Mouse (Mus musculus) embryo, embryonic 10.5 days (tissue): ENCODE results near the gene Ndc1.
"Not testable (repeated sequence)": the region's sequence is repeated elsewhere in the genome, so short reads cannot be mapped to it uniquely, and the experiment has no call there.

Experiments
- DNase-seq: peaks from one replicate; pipeline ENCODE4 v3.0.0-alpha.2; 2015; ENCODE audit warnings: low spot score

Ndc1 gene

DNA sequence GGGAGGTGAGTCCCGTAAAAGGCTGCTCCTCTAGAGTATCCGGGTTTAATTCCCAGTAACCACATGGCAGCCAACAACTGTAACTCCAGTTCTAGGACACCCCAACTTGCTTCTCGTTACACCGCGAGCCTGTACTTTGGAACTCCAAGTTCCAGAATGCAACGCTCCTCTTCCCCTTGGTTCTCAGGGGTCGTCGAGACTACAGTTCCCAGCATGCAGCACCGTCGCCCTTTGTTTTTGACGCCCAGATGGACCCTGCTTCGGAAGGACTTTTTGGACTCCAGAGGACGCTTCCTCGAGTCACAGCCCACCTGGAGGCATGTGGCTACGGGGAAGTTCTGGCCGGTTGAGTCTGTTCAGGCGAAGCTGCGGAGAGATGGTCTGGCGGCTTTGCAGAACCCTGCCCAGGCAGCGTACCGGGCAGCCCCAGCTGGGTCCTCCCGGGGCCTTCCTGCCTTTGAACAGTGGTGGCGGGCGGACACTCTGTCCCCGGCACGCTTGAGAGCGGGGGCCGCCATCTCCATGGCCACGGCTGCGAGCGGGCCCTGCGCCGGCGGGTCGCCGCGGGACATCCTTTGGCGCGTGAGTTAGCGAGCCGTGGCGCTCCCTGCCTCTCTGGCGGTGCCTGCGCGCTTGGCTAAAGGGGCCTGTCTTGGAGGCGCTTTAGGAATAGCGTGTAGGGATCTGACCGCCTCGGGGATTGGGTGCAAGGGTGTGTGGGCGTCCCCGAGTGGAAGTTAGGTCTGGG is at the start of gene Ndc1:
TSS of gene Ndc1 (plus strand) at position 218 of the 748 bp plus-strand sequence.
- DNase-seq, result peak; percentile 95

DNA sequence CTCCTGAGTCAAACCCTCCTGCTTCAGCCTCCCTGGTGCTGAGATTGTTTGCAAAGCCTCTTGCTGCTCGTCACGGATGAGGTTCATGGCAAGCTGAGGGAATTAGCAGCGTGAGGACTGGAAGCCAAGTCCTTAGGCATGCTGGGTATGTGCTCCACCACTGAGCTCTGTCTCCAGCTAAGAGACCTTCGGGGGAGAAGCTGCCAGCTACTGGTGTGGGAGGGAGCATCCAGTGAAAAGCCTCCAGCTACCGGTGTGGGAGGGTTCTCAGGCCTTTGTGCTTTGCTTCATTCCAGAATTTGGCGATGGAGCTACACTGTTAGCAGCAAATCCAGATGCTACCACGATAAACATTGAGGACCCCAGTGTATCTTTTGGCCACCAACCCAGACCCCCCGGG is 48.9 kb upstream of the Ndc1 start:
- DNase-seq, result no peak

DNA sequence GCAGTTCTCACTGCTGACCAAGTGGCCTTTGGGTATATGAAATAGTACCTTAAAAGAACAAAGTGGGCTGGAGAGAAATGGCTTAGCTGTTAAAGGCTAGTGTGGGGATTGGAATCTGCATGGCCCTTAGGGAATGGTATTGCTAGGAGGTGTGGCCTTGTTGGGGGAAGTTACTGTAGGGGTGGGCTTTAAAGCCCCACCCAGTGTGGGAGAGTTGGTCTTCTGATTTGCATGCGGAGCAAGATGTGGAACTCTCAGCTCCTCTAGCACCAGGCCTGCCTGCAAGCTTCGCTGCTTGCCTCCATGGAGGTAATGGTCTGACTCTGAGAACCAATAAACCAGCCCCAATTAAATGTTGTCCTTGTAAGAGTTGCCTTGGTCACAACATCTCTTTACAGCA is 46.5 kb upstream of the Ndc1 start:
- DNase-seq, result no peak

DNA sequence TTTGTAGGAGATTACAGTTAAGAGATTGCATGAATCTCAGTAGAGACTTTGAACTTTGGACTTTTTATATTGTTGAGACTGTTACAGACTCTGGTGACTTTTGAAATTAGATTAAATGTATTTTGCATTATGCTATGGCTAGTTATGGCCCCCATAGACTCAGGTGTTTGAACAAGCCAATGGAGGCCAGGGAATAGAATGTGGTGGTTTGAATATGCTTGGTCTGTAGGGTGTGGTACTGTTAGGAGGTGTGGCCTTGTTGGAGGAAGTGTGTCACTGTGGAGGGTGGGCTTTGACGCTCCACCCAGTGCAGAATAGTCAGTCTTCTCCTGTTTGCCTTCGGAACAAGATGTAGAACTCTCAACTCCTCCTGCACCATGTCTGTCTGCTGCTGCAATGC is 44.5 kb upstream of the Ndc1 start:
- no peak for DNase-seq

DNA sequence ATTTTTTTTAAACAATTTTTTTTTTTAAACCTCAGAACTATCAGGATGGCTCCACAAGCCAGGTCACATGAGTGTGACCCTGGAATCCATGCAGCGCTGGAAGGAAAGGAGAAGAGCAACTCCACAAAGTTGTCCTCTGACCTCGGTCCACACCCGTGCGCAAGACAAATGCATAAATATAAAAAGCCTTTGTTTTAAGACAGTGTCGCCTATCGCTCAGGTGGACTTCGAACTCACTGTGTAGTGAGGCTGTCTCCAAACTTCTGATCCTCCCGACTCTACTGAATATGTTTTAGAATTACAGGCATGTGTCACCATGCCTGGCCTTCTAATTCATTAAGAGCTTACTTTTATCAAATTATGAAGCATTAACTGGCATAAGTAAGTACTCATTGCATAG is 39.1 kb upstream of the Ndc1 start:
- DNase-seq, result no peak

DNA sequence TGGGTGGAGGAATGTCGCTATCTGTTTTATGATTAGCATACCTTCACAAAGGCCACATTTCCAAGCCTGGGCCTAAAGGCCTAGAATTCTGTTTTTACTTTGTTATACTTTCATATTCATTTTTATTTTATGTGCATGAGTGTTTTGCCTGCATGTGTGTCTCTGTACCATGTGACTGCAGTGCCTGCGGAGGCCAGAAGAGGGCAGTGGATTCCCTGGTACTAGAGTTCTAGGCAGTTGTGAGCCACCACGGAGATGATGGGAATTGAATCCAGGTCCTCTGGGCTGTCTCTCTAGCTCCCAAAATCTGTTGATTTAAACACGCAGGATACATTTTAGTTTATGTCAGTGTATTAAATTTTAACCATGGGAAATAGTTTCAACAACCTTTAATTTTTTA is 34.1 kb upstream of the Ndc1 start:
- no peak for DNase-seq

DNA sequence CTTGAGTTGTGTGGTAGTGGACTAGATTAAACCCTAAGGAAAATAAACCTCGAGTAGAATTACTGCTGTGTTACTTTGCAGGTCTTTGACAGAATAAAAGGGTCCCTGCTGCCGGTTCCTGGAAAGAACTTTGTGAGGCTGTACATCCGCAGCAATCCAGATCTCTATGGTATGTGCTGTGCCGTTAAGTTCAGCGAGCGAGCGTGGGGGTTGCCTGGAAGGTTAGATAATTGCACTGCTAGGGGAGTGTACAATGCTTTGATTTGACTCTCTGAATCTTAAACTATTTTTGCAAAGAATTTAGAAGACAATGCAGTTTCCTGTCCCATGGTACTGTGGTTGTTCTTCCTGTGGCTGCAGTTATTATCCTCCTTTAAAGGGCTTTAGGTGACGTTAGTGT is 31.2 kb upstream of the Ndc1 start:
- no peak for DNase-seq

DNA sequence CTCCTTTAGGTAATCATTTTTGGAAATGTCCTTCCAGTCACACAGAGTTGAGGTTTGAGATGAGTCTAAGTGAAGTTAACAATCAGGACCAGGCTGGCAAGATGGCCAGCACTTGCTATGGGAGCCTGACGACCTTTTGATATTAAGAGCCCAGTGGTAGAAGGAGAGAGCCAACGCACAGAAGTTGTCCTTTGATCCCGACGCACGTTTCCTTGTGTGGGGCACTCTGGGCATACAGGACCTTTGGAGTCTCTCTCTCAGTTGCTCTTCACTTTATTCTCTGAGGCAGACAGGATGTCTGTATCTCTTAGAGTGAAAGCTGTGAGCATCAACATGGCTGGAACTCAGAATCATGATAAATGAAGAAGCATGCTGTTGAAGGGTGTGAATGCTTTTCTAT is 30.1 kb upstream of the Ndc1 start:
- DNase-seq, result no peak

DNA sequence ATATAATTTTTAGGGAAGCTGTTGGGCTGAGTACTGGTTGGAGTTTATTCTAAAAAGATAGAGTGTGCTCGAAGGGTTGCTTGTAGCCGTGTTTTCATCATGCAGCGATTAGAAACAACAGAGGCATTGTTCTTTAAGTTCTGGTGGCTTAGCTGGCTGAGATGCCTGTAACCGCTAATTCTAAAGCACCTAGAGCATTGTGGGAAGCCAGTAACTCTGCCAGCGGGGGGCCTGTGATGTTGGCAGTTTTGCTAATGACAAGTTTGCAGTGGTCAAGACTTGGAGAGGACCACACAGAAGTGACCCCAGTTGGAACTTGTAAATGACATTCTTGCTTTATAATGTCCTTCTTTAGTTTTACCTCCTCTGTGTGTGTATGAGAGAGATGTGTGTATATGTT is 26.2 kb upstream of the Ndc1 start:
- DNase-seq, result peak; percentile 22

DNA sequence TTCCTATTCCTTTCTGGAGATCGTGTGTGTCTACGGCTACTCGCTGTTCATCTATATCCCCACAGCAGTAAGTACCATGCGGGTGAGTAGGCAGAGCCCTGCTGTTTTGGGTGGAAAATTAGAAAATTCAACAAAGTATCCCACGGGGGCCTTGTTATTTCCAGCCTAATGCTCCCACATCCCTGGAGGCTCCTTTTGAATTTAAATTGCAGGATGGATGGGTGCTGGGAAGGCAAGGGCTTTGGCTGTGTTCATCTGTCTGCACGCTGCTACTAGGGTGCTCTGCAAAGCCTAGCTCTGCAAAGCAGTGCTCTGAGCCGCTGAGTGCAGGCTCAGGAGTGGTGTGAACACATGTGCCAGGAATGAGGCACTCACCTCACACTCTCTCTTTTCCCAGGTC is 23.0 kb upstream of the Ndc1 start:
- no peak for DNase-seq

DNA sequence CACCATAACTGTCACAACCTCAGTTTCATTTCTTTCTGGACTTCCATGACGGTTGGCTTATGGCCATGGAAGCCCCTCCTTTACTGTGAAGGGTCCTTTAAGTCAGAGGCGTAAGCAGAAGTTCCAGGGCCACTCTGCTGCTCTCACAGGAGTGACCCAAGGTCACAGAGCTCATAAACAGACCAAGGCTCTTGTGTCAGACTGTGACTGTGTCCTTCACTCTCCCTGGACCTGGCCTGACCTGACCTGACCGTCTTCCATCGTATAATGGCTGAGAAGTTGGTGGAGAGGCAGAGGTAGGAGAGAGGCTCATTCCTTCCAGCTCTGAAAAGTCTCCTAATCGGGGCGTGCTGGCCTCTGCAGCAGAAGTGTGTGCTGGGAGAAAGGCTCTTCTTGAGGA is 20.4 kb upstream of the Ndc1 start:
- DNase-seq, result no peak

DNA sequence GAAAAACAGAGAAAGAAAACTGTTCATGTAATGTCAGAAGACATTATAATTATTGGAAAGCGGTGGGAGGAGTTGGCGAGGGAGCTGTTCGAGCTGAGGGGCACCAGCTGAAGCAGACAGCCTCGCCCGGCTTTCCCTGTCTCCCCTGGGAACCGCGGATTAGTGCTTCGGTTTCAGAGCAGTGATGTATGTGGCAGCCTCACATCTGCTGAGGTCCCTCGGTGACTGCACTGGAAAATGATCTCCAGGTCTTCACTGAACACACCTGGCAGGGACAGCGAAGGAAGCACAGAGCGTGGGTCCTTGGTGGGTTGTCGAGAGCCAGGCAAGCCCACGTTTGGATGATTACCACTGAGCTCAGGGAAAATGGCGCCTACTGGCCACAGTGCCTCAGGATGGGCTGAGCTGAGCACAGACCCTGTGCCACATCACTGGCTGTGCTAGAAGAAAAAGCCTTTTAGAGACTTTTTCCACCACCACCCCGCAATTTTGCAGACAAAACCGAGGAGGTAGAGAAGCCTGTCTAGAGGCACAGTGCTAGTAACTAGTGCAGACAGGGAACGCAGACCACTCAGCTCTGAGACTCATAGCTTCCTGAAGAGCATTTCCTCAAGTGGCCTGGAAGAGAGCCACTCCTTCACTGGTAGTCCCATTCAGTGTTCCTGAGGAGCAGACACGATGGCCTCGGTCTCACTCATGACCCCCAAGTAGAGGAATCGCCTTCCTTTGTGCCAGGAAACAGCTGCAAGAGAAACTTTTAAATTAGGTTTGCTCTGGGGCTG is 18.9 kb upstream of the Ndc1 start:
- peak; percentile 18 for DNase-seq

DNA sequence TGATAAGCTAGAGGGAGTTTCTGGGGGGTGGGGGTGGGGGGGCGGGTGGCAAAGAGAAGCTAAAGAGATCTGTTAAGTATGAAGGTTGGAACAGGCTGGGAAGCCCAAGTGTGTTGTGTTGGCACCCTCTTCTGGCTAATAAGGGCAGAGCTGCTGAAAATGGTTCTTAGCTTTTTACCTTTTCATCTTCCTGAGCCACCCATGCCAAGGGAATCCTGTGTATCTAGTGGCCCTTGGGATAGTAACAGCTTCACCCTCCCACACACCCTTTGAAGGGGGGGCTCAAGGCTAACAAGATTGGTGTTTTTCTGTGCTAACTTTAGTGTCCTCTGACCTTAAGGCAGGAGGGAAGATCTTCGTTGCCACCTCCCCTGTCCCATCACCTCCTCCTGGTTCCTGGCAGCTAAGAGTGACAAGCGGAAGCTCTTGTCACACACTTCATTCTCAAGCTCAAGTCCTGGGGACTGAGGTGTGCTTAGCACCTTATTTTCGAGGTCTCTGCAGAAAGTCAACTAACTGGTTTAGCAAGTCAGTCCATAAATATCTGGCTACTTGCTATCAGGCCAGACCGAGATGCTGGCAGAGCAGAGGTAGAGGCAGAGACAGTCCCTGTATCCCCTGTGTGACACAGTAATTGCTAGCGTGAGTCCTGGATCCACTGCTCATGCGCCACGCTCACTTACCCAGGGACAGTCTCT is 18.1 kb upstream of the Ndc1 start:
- DNase-seq, result peak; percentile 76

DNA sequence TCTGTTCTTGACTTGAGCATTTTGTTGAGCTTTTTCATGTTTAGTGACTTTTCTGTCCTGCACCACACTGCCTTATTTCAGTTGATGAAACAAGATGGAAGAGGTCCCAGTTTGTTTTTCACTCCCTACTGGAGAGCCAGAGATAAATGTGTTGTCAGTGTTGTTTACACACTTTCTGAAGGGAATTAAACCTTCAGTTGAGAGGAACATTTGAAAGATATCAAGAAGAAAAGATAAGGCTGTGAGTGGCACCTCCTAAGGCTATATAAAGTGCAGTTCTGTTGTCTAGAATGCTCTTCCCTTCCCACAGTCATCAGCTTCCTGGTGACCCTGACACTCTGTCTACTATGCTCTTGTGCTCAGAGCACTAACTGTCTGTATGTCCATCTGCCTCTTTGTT is 16.2 kb upstream of the Ndc1 start:
- no peak for DNase-seq

DNA sequence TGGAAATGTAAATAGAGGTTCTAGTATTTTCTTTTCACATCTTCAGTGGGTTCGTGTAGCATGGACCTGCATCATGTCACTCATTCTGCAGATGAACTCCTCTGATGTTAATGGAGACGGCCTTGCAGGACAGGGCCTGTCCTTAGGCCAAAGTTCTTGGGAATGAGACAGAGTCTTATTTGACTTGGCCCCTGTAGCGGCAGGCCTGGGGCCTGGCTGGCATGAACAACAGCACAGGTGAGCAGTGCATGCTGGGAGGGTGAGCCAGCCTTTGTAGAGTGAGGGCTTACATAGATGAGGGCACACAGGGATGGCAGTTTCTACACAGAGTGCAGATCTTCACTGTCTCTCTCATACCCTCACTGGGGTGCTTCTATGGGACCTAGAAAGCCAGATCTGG is 14.0 kb upstream of the Ndc1 start:
- no peak for DNase-seq

DNA sequence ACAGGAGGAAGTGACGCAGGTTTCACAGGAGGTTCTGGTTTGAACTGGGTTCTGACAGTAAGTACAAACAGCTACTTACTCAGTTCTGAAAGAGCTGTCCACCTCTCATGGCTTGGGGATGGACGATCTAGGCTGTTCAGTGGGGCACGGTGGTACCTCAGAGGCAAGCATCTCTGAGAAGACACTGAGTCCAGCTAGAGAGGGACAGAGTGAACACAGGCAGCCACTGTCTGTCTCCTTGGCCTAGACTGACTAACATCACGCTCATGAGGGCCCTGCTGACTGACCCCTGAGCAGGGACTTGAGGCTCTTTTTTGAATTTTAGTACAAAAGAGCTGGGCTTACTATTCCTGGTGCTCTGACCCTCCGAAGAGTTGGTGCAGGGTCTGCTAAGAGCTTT is 13.5 kb upstream of the Ndc1 start:
- no peak for DNase-seq

DNA sequence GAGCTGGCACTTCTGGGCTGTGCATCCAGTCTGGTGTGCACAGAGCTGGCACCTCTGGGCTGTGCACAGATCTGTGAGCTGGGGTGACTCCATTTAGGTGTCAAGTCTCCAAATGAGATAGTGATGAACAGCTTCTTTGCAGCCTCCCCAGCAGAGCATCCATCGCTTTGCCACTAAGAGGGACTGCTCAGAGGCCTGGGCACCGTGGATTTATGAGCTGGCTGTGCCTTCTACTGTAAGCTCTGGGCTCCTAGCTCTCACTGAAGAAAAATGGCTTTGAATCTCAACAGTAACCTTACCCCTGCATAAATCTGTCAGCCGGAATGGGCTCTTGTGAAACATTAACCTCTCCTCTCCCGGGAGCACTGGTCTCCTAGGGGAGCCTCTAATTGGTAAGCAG is 13.0 kb upstream of the Ndc1 start:
- DNase-seq, result peak; percentile 67

DNA sequence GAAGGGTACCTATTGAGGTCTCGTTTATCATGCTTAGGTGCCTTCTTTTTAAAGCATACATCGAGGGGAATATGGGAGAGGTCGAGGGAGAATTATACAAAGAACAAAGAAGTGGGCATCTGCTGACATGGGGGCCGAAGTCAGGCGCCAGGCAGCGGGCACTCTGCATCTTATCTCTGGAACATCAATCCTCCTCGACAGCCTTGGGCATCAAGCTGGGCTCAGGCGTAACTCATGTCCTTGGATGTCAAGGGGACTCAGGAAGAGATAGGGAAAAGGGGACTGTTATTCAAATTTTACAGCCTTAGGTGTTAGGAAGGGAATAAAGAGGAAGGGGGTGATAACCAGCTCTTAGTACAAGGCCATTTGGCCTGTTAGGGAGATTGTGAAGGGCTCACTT is 10.4 kb upstream of the Ndc1 start:
- DNase-seq, result not testable (repeated sequence)

DNA sequence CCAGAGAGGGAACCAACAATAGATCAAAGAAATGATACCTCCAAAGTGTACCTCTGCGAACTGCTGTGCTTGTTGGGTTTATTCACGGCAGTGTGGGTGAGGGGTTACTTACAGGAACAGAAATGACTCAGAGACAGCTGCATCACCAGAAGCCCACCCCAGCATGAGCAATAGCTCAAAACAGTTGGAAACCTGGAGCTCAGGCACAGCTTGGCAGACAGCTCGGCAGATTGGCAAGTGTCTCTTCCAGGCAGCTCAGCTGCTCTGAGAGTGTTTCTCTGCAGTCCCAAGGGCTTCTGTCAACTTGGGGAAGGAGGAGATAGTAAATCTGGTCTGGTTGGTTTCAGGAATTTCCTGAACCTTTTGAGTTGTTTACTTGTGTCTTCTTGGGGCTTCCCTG is 9.1 kb upstream of the Ndc1 start:
- DNase-seq, result no peak

DNA sequence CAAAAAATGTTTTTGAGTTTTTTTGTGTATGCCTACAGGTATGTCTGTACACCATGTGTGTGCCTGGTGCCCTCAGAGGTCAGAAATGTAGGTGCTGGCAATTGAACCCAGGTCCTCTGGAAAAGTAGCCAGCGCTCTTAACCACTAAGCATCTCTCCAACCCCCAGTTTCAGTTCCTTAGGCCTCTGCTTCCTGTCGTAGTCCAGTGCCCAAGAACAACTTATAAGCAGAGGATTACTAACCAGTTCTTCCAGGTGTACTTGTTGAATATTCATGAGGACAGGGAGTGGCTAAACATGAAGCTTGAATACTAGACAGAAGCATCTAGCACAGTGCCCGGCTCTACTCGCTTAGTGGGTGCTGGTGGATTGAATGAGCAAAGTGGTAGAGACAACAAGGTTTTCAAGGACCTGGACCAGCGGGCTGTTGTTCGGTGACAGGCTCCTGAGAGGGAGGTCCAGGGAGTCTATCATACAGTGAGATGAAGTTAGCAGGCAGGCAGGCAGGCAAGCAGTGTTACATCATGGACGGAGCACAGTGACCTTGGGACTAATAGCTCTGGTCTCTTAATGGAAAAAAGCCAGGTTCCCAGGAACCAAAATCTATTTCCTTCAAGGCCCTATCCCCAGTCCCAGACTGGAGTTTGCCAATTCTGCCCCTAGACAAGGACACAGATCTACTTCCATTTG is 7.0 kb upstream of the Ndc1 start:
- no peak for DNase-seq

DNA sequence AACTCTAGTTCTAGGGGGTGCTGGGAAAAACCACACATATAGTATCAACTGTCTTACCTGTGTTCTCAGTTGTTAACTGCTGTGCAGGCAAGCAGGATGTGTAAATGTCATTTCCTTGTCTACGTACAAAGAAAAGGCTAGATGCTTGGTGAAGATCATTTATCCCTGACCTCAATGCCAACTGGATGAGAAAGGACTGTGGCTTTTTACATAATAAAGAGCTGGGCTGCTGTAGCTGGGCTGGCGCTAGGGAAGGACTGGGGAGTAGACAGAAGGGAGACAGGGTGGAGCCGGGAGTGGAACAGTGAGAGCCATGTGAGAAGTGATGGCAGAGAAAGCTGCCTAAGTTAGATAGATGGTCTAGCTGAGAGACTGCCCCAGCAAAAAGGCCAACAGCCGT is 4.8 kb upstream of the Ndc1 start:
- no peak for DNase-seq

DNA sequence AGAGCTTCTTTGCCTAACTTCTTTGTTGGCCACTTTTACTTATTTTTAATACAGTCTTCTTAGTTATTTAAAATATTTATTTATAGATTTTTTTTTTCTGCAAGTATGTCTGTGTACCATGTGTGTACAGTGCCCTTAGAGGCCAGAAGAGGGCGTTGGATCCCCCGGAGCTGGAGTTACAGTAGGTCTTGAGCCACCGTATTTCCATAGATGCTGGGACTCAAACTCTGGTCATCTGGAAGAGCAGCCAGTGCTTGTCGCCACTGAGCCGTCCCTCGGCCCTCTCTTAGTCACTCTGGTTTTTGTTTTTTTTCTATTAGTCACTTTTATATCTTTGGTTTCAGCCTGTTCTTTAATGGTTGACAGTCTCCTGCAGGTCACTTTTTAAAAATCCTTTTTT is 4.0 kb upstream of the Ndc1 start:
- DNase-seq, result no peak

DNA sequence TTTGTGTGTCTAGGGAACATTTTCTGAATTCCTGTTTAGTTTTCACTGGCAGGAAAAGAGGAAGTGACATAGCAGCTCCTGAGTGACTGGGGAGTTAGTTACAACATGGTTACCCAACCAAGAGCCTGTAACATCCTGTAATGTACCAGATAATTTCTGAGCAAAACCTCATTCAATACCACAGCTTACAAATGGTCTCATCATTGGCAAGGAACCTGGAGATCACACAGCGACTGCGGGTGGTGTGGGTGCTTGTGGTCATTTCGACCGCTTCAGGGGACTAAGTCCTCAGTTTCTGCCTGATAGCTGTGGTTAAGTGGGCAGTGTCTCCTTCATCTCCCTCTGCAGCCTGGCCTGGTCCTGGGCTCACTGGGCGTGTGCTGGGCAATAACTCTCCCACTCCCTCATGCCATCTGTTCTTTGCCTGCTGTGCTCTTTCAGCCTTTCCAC is 3.4 kb upstream of the Ndc1 start:
- DNase-seq, result no peak
